Mouse (Mus musculus) right cerebral cortex, postnatal 10 days (tissue): ENCODE measurements around the gene Tnfrsf8.
A peak's percentile ranks its signal among the peaks of the same experiment; 100 is the strongest.

ENCODE experiments used
- DNase-seq, 2 experiments: peaks; one replicate each; pipeline ENCODE4 v3.0.0; 2021; ENCODE audit warnings: low spot score in 2 of 2

The Tnfrsf8 gene

GRCm38 (mm10) chr4:145270136-145270535 lies 44.8 kb downstream of the Tnfrsf8 start:
- peak; percentile 39 to 45 for DNase-seq

GRCm38 (mm10) chr4:145267631-145268110 lies 47.3 kb downstream of the Tnfrsf8 start:
- DNase-seq: no peak

- no peak for DNase-seq
Observed at GRCm38 (mm10) chr4:145266505-145266904, 48.5 kb downstream of the Tnfrsf8 start.

- no peak for DNase-seq
Observed at GRCm38 (mm10) chr4:145264761-145265160, 50.2 kb downstream of the Tnfrsf8 start.

GRCm38 (mm10) chr4:145263583-145263982 lies 51.4 kb downstream of the Tnfrsf8 start:
- no peak for DNase-seq

GRCm38 (mm10) chr4:145260802-145261201 lies 54.2 kb downstream of the Tnfrsf8 start:
- no peak for DNase-seq

GRCm38 (mm10) chr4:145257751-145258434 lies 57.1 kb downstream of the Tnfrsf8 start:
- DNase-seq: no peak

GRCm38 (mm10) chr4:145256144-145256543 lies 58.8 kb downstream of the Tnfrsf8 start:
- DNase-seq: no peak

- no peak for DNase-seq
Observed at GRCm38 (mm10) chr4:145254418-145254817, 60.5 kb downstream of the Tnfrsf8 start.

GRCm38 (mm10) chr4:145252611-145253010 lies 62.4 kb downstream of the Tnfrsf8 start:
- no peak for DNase-seq

GRCm38 (mm10) chr4:145251546-145251945 lies 63.4 kb downstream of the Tnfrsf8 start:
- DNase-seq: no peak

- no peak for DNase-seq
Observed at GRCm38 (mm10) chr4:145250002-145250401, 65.0 kb downstream of the Tnfrsf8 start.

GRCm38 (mm10) chr4:145247556-145247955 lies 67.4 kb downstream of the Tnfrsf8 start:
- DNase-seq: no peak

- peak in 1 of 2 experiments; percentile 38 for DNase-seq
Observed at GRCm38 (mm10) chr4:145246173-145247011, 68.6 kb downstream of the Tnfrsf8 start, which contains the start of gene Tnfrsf1b. Gene Tnfrsf1b (minus strand): TSS chr4:145246870.

- DNase-seq: no peak
Observed at GRCm38 (mm10) chr4:145245581-145245980, 69.4 kb downstream of the Tnfrsf8 start.

- no peak for DNase-seq
Observed at GRCm38 (mm10) chr4:145244676-145245075, 70.3 kb downstream of the Tnfrsf8 start.

- DNase-seq: no peak
Observed at GRCm38 (mm10) chr4:145242719-145243350, 72.1 kb downstream of the Tnfrsf8 start.

- peak in 1 of 2 experiments; percentile 36 for DNase-seq
Observed at GRCm38 (mm10) chr4:145240723-145241231, 74.2 kb downstream of the Tnfrsf8 start.

GRCm38 (mm10) chr4:145239049-145239830 lies 75.7 kb downstream of the Tnfrsf8 start:
- peak; percentile 77 to 79 for DNase-seq

GRCm38 (mm10) chr4:145236027-145236426 lies 78.9 kb downstream of the Tnfrsf8 start:
- DNase-seq: no peak
